Mouse (Mus musculus): ENCODE measurements around the gene Plscr4. TPM values are rescaled to one million over a fixed set of nuclear protein-coding genes. Genes with fewer than 3 reads are reported as not detected.
A peak's percentile ranks its signal among the peaks of the same experiment; 100 is the strongest.

The Plscr4 gene
- total and polyA plus RNA-seq, 2 experiments = 1.6 to 2.1 TPM

DNA sequence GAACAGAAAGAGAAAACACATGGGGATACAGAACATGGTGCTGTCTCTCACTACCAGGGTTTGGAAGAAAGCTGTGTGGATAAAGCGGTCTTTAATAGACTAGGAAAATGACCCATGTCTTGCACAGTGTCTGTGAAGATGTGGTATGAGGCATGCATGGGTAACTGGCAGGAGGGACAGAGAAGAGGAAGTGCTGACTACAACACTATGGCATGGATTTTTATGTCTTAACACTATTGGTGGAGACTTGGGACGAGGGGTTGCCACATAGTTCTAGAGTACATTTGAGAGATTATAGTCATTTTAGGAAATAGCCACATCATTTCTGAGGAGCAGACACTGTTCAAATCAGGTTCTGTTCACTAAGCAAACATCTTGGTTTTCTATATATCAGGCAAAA is 16.0 kb downstream of the Plscr4 start:
- H3K36me3 ChIP-seq (ENCODE audit: control insufficient read depth, insufficient read depth, low read length) = no peaks in the 10 kb centered on the region
- TF ChIP-seq CTCF (IDR thresholded peaks at IDR 0.05; ENCODE audit: low read depth, low read length) = no peak
- no peak for TF ChIP-seq POLR2A (IDR thresholded peaks at IDR 0.05; ENCODE audit: extremely low read depth, insufficient read depth, low read length)
- no peak overlapping the region for H3K4me3 ChIP-seq (ENCODE audit: insufficient read depth, low read depth, low read length)
- no peaks in the 10 kb centered on the region for H3K27me3 ChIP-seq (ENCODE audit: control insufficient read depth, insufficient read depth, low read length)
- no peak overlapping the region for H3K27ac ChIP-seq (replicated peaks; ENCODE audit: insufficient read depth, low read depth, low read length)
- H3K79me2 ChIP-seq (ENCODE audit: control insufficient read depth, insufficient read depth, low read length) = no peaks in the 10 kb centered on the region
- no peaks in the 10 kb centered on the region for H3K4me1 ChIP-seq (ENCODE audit: control insufficient read depth, insufficient read depth, low read length)
- no peak for DNase-seq (ENCODE audit: extremely low read depth, low read depth, low spot score)
- no peak overlapping the region for H3K9ac ChIP-seq (ENCODE audit: low read depth, low read length)
- 92% methylated on average over 2 of the region's 2 CpGs for WGBS

DNA sequence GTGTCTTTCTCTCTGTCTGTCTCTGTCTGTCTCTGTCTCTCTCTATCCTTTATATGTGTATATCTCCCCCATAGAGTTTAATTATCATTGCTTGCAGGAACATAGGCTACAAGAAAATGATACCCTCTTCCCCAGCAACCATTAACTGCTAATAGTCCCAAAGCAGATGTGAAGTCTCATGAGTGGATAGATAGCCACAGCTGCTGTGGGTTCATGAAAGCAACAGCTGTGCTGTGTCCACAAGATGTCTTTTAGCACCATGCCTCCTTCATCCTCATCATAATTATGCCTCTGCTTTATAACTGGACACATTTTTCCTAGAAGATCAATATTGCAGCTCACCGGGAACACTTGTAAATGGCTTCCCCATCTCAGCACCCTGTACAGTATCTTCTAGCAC is 17.1 kb downstream of the Plscr4 start:
- H3K9ac ChIP-seq (ENCODE audit: low read depth, low read length) = no peak overlapping the region
- H3K27ac ChIP-seq (replicated peaks; ENCODE audit: insufficient read depth, low read depth, low read length) = no peak overlapping the region
- H3K4me3 ChIP-seq (ENCODE audit: insufficient read depth, low read depth, low read length) = no peak overlapping the region
- no peaks in the 10 kb centered on the region for H3K27me3 ChIP-seq (ENCODE audit: control insufficient read depth, insufficient read depth, low read length)
- WGBS = 88% methylated on average over 1 of the region's 1 CpGs
- DNase-seq (ENCODE audit: extremely low read depth, low read depth, low spot score) = no peak
- H3K4me1 ChIP-seq (ENCODE audit: control insufficient read depth, insufficient read depth, low read length) = no peaks in the 10 kb centered on the region
- TF ChIP-seq POLR2A (IDR thresholded peaks at IDR 0.05; ENCODE audit: extremely low read depth, insufficient read depth, low read length) (no peak), CTCF (IDR thresholded peaks at IDR 0.05; ENCODE audit: low read depth, low read length) (no peak)
- no peaks in the 10 kb centered on the region for H3K79me2 ChIP-seq (ENCODE audit: control insufficient read depth, insufficient read depth, low read length)
- no peaks in the 10 kb centered on the region for H3K36me3 ChIP-seq (ENCODE audit: control insufficient read depth, insufficient read depth, low read length)

DNA sequence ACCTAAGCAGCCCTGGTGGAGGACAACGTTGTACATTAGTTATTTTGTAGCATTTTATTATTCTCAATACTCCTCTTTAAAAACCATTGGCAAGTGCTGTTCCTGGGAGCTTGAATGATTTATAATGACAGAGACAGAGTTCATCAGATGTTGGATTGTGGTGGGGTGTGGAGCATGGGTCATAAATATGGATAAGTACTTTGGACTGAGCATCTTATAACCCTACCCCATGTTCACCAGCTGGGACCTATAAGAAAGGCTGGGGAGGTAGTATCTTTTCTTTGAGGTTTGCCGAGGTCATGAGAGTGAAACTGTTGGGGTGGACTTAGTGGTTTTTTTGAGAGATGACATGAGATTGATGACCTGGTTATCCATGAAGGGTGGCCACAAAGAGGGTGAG is 24.5 kb downstream of the Plscr4 start:
- Histone ChIP-seq H3K27ac (replicated peaks; ENCODE audit: insufficient read depth, low read depth, low read length) (no peak overlapping the region), H3K4me3 (ENCODE audit: insufficient read depth, low read depth, low read length) (no peak overlapping the region), H3K9ac (ENCODE audit: low read depth, low read length) (no peak overlapping the region), H3K27me3 (ENCODE audit: control insufficient read depth, insufficient read depth, low read length) (no peaks in the 10 kb centered on the region), H3K4me1 (ENCODE audit: control insufficient read depth, insufficient read depth, low read length) (no peaks in the 10 kb centered on the region), H3K79me2 (ENCODE audit: control insufficient read depth, insufficient read depth, low read length) (no peaks in the 10 kb centered on the region), H3K36me3 (ENCODE audit: control insufficient read depth, insufficient read depth, low read length) (no peaks in the 10 kb centered on the region)
- TF ChIP-seq CTCF (IDR thresholded peaks at IDR 0.05; ENCODE audit: low read depth, low read length) (no peak), POLR2A (IDR thresholded peaks at IDR 0.05; ENCODE audit: extremely low read depth, insufficient read depth, low read length) (no peak)
- 82% methylated on average over 2 of the region's 2 CpGs for WGBS
- DNase-seq (ENCODE audit: extremely low read depth, low read depth, low spot score) = no peak

DNA sequence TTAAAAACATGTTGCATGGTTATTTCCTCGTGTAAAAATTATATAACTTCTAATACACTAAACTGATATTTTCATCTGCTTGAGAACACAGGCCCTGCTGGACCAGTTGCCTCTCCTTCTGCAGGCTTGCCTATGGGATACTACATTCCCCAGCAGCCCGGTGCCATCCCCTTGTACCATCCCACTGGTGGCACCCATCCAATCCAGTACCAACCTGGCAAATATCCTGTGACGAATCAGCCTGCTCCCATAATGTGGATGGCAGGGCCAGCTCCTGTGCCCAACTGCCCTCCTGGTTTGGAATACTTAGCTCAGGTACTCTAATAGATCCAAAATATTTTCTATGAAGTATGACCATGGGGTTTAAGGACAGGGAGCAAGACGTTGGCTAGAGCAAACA is 25.4 kb downstream of the Plscr4 start:
- WGBS = 82% methylated on average over 4 of the region's 4 CpGs

GRCm38 (mm10) chr9:92484710-92485267 is 27.6 kb downstream of the Plscr4 start:
- Histone ChIP-seq H3K27ac (replicated peaks; ENCODE audit: insufficient read depth, low read depth, low read length) (no peak overlapping the region), H3K27me3 (ENCODE audit: control insufficient read depth, insufficient read depth, low read length) (no peaks in the 10 kb centered on the region), H3K9ac (ENCODE audit: low read depth, low read length) (no peak overlapping the region), H3K79me2 (ENCODE audit: control insufficient read depth, insufficient read depth, low read length) (no peaks in the 10 kb centered on the region), H3K4me1 (ENCODE audit: control insufficient read depth, insufficient read depth, low read length) (no peaks in the 10 kb centered on the region), H3K36me3 (ENCODE audit: control insufficient read depth, insufficient read depth, low read length) (no peaks in the 10 kb centered on the region), H3K4me3 (ENCODE audit: insufficient read depth, low read depth, low read length) (no peak overlapping the region)
- no peak for DNase-seq (ENCODE audit: extremely low read depth, low read depth, low spot score)
- TF ChIP-seq POLR2A (IDR thresholded peaks at IDR 0.05; ENCODE audit: extremely low read depth, insufficient read depth, low read length) = no peak
- WGBS = 74% methylated on average over 7 of the region's 7 CpGs

More for the DNA sequence above, 25.4 kb downstream of the Plscr4 start:
- Histone ChIP-seq H3K9ac (ENCODE audit: low read depth, low read length) (no peak overlapping the region), H3K79me2 (ENCODE audit: control insufficient read depth, insufficient read depth, low read length) (no peaks in the 10 kb centered on the region), H3K4me3 (ENCODE audit: insufficient read depth, low read depth, low read length) (no peak overlapping the region), H3K27me3 (ENCODE audit: control insufficient read depth, insufficient read depth, low read length) (no peaks in the 10 kb centered on the region), H3K27ac (replicated peaks; ENCODE audit: insufficient read depth, low read depth, low read length) (no peak overlapping the region), H3K36me3 (ENCODE audit: control insufficient read depth, insufficient read depth, low read length) (no peaks in the 10 kb centered on the region), H3K4me1 (ENCODE audit: control insufficient read depth, insufficient read depth, low read length) (no peaks in the 10 kb centered on the region)
- TF ChIP-seq CTCF (IDR thresholded peaks at IDR 0.05; ENCODE audit: low read depth, low read length) (no peak), POLR2A (IDR thresholded peaks at IDR 0.05; ENCODE audit: extremely low read depth, insufficient read depth, low read length) (no peak)
- DNase-seq (ENCODE audit: extremely low read depth, low read depth, low spot score) = no peak

- no peaks in the 10 kb centered on the region for H3K27me3 ChIP-seq (ENCODE audit: control insufficient read depth, insufficient read depth, low read length)
- H3K27ac ChIP-seq (replicated peaks; ENCODE audit: insufficient read depth, low read depth, low read length) = no peak overlapping the region
- H3K9ac ChIP-seq (ENCODE audit: low read depth, low read length) = no peak overlapping the region
- H3K4me1 ChIP-seq (ENCODE audit: control insufficient read depth, insufficient read depth, low read length) = no peaks in the 10 kb centered on the region
- WGBS = 79% methylated on average over 7 of the region's 7 CpGs
- no peaks in the 10 kb centered on the region for H3K36me3 ChIP-seq (ENCODE audit: control insufficient read depth, insufficient read depth, low read length)
- DNase-seq (ENCODE audit: extremely low read depth, low read depth, low spot score) = peak; percentile 4
- H3K79me2 ChIP-seq (ENCODE audit: control insufficient read depth, insufficient read depth, low read length) = no peaks in the 10 kb centered on the region
- H3K4me3 ChIP-seq (ENCODE audit: insufficient read depth, low read depth, low read length) = no peak overlapping the region
- TF ChIP-seq POLR2A (IDR thresholded peaks at IDR 0.05; ENCODE audit: extremely low read depth, insufficient read depth, low read length) (no peak), CTCF (IDR thresholded peaks at IDR 0.05; ENCODE audit: low read depth, low read length) (no peak)
Observed at GRCm38 (mm10) chr9:92489857-92490256, 32.7 kb downstream of the Plscr4 start.

All from liver, adult 2 months (tissue).